Mouse (Mus musculus) small intestine, adult 2 months (tissue): ENCODE measurements around the gene Lypd6b.

Experiments
- CTCF ChIP-seq: fragments of 200-500 bp; IDR thresholded peaks from 2 replicates; pipeline ENCODE4 v1.5.1; 2012; ENCODE audit warnings: low read depth, mild to moderate bottlenecking, control low read depth, inconsistent platforms, low read length, moderate library complexity, mixed read lengths; ENCODE audit not compliant: insufficient replicate concordance, insufficient read length; ENCODE audit errors: extremely low read depth
- POLR2A ChIP-seq: fragments of 200-500 bp; IDR thresholded peaks from 2 replicates; pipeline ENCODE4 v1.6.1; 2012; ENCODE audit warnings: low read depth, mild to moderate bottlenecking, control low read depth, inconsistent platforms, low read length, moderate library complexity

DNA sequence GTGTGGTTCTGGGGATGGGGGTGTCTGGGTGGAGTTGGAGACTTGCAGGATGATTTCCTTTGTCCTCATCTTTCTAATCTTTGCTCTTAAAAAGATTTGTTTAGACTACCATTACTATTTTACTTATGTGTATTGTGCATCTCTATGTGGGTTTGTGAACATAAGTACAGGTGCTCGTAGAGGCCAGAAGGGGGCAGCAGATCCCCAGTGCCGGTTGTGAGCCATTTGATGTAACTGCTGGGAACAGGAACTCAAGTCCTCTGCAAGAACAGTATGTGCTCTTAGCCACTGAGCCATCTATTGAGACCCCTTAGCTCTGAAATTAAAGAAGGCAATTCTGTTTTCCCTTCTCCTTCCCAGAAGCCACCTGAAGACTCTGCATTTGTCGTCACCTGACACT, 183.5 kb downstream of the Lypd6b start:
- no peak for TF ChIP-seq POLR2A
- peak; percentile 25; the same call in 1 of the 2 replicates for TF ChIP-seq CTCF
